Mouse (Mus musculus) megakaryocyte, embryonic 14.5 days (primary cell): Measurements from ENCODE around the gene Nrg3.

ENCODE experiments used
- FLI1 ChIP-seq: IDR thresholded peaks from 2 replicates; pipeline ENCODE4 v1.6.1; 2012; ENCODE audit warnings: low read length, inconsistent platforms, mixed read lengths
- GATA1 ChIP-seq: IDR thresholded peaks from 3 replicates; pipeline ENCODE4 v1.6.1; 2012; ENCODE audit warnings: mixed read lengths, low read length, inconsistent platforms, borderline replicate concordance

GRCm38 (mm10) chr14:38991847-38992573 lies 480.9 kb downstream of the Nrg3 start:
- TF ChIP-seq FLI1: no peak
- no peak for TF ChIP-seq GATA1
